Mouse (Mus musculus) monocyte, adult 5-6 weeks (primary cell): Measurements from ENCODE around the gene Cutc. TPM values are rescaled to one million over a fixed set of nuclear protein-coding genes. Genes with fewer than 3 reads are reported as not detected.

Experiments used
- ATAC-seq: fragments of 153-309, 156-312 bp; replicated peaks from 2 replicates; pipeline ENCODE4 v1.8.0; 2017; ENCODE audit warnings: mild to moderate bottlenecking; ENCODE audit not compliant: low TSS enrichment, insufficient number of reproducible peaks, severe bottlenecking, poor library complexity, low FRiP score
- total RNA-seq: library from RNA; stranded (forward); fragments of 200-1000, 200-491, 200-594 nt; gene quantifications from 3 replicates; pipeline ENCODE4 v1.2.3, GENCODE M21; 2017

Cutc gene
- total RNA-seq = 17.4 to 33.6 TPM (median 27.9 TPM) in 3 replicates

GRCm38 (mm10) chr19:43752489-43753225 lies at the start of gene Cutc, which contains the start of gene Cox15:
Gene Cutc (plus strand): TSS chr19:43752996.
Gene Cox15 (minus strand): TSS chr19:43753000.
- ATAC-seq = peak; percentile 92

GRCm38 (mm10) chr19:43704211-43704610 lies 48.6 kb upstream of the Cutc start:
- ATAC-seq = no peak

- ATAC-seq = no peak
Measured at GRCm38 (mm10) chr19:43704787-43705497, 47.9 kb upstream of the Cutc start.

GRCm38 (mm10) chr19:43708206-43708605 lies 44.6 kb upstream of the Cutc start:
- ATAC-seq = no peak

- no peak for ATAC-seq
Measured at GRCm38 (mm10) chr19:43709317-43709716, 43.5 kb upstream of the Cutc start.

GRCm38 (mm10) chr19:43711159-43711916 lies 41.5 kb upstream of the Cutc start:
- ATAC-seq = peak; percentile 55

- ATAC-seq = no peak
Measured at GRCm38 (mm10) chr19:43711971-43712370, 40.8 kb upstream of the Cutc start.

- ATAC-seq = no peak
Measured at GRCm38 (mm10) chr19:43720061-43720460, 32.7 kb upstream of the Cutc start.

GRCm38 (mm10) chr19:43722891-43723290 lies 29.9 kb upstream of the Cutc start:
- no peak for ATAC-seq

- ATAC-seq = no peak
Measured at GRCm38 (mm10) chr19:43723501-43723900, 29.3 kb upstream of the Cutc start.

GRCm38 (mm10) chr19:43724194-43724593 lies 28.6 kb upstream of the Cutc start:
- no peak for ATAC-seq

- no peak for ATAC-seq
Measured at GRCm38 (mm10) chr19:43724821-43725220, 28.0 kb upstream of the Cutc start.

GRCm38 (mm10) chr19:43726510-43727146 lies 26.2 kb upstream of the Cutc start:
- peak; percentile 62 for ATAC-seq

GRCm38 (mm10) chr19:43729296-43730036 lies 23.3 kb upstream of the Cutc start:
- no peak for ATAC-seq

GRCm38 (mm10) chr19:43730037-43730428 lies 22.8 kb upstream of the Cutc start:
- ATAC-seq = no peak

- no peak for ATAC-seq
Measured at GRCm38 (mm10) chr19:43731157-43731556, 21.6 kb upstream of the Cutc start.

GRCm38 (mm10) chr19:43738409-43738808 lies 14.4 kb upstream of the Cutc start:
- ATAC-seq = no peak

GRCm38 (mm10) chr19:43743401-43743800 lies 9.4 kb upstream of the Cutc start:
- ATAC-seq = no peak
